Mouse (Mus musculus) bone marrow, adult 2 months (tissue): ENCODE measurements around the gene Odf3. TPM values are rescaled to one million over a fixed set of nuclear protein-coding genes. Genes with fewer than 3 reads are reported as not detected.
"Not testable (repeated sequence)": the region's sequence is repeated elsewhere in the genome, so short reads cannot be mapped to it uniquely, and the experiment has no call there.

Source experiments
- H3K27ac ChIP-seq: fragments of 200-500 bp; 2 replicates; pipeline ENCODE4 v1.5.1; 2012; ENCODE audit warnings: low read depth, mild to moderate bottlenecking, control low read depth, inconsistent platforms, low read length; ENCODE audit not compliant: control insufficient read depth, poor library complexity, insufficient read depth
- H3K4me1 ChIP-seq: fragments of 200-500 bp; 2 replicates; pipeline ENCODE4 v1.6.1; 2011; ENCODE audit warnings: low read length; ENCODE audit not compliant: control insufficient read depth, insufficient read depth
- H3K4me3 ChIP-seq: fragments of 200-500 bp; replicated peaks from 2 replicates; pipeline ENCODE3; 2011; ENCODE audit warnings: mild to moderate bottlenecking, low read depth, low read length, control low read depth; ENCODE audit not compliant: control insufficient read depth
- CTCF ChIP-seq: fragments of 200-500 bp; IDR thresholded peaks from 2 replicates; pipeline ENCODE4 v1.5.1; 2011; ENCODE audit warnings: low read length, control low read depth; ENCODE audit not compliant: control insufficient read depth, insufficient read depth
- POLR2A ChIP-seq: fragments of 200-500 bp; IDR thresholded peaks from 2 replicates; pipeline ENCODE4 v1.6.1; 2011; ENCODE audit warnings: low read depth, mild to moderate bottlenecking, control low read depth, low read length, borderline replicate concordance; ENCODE audit not compliant: control insufficient read depth
- WGBS: fragments of 180-500 bp; shearing (Covaris S2); methylation state at CpG from one replicate; pipeline ENCODE4 v1.1.7; 2018; 5-methylcytosine and 5-hydroxymethylcytosine counted together
- polyA plus RNA-seq: library from polyadenylated mRNA; stranded (reverse); fragments of >200 nt; gene quantifications from 2 replicates; pipeline ENCODE4 v1.2.4, GENCODE M21; 2011; ENCODE audit warnings: low replicate concordance; ENCODE audit not compliant: missing spikeins, insufficient read depth, insufficient read length

The Odf3 gene
- polyA plus RNA-seq, 1 experiment, result not detected

DNA sequence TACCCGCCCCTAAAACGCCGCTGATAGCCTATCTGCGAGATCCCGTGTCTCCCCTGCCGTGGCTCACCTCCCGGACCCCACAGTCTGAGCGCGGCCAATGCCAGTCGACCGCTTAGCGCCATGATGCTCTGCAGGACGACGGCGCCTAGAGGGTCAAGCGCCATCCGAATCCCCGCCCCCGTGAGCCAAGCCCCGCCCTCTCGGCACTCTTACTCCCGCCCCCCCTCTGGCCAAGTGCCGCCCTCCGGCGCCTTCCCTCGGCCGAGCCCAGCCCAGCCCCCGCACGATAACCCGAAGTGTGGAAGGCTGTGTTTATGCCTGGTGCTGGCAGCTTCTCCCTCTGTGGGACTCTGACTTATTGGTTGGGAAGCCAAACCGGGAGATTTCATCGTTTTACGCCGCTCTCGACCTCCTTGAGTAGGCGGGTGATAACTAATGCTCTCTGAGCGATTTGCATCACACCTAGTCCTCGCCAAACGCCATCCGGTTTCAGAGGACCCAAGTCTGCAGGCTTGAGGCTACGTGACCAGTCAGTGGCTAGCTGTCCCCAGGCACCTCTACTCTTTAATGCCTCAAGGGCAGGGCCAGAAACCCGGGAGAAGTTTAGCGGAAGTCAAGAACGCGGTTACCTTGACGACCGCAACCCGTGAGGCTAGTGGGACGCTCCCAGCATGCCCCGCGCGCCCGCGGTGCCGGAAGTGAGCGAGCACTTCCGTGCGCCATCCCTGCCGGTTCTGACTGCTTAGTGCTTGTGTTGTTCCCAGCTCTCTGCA, 34.3 kb downstream of the Odf3 start, which contains the start of the genes Psmd13 and Sirt3:
Psmd13 (plus strand) TSS at position 273 of the 773 bp plus-strand sequence.
Sirt3 (minus strand) TSS at position 614 of the 773 bp plus-strand sequence.
- Histone ChIP-seq H3K4me3 (peak within 1 kb of the TSS; percentile 99), H3K27ac (peak within 1 kb of the TSS; percentile 82), H3K4me1 (peaks cover 10% of the 10 kb centered on the region; the same call in 1 of the 2 replicates)
- TF ChIP-seq CTCF (no peak; the same call in 1 of the 2 replicates), POLR2A (peak; percentile 82; the same call in 1 of the 2 replicates)
- WGBS, result under 1% methylated on average over 59 of the region's 59 CpGs

DNA sequence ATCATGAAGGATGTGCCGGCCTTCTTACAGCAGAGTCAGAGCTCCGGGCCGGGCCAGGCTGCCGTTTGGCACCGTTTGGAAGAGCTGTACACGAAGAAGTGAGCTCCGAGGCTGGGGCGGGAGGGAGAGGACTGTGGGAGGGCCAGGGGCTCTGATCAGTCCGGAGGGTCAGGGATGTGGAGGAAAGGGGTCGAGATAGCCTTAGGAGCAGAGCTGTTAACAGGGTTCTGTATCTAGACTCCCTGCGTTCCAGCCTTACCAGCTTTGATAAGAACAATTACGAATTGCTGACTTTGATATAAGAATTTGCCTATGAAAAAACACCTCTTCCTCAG, 34.8 kb downstream of the Odf3 start:
- peak overlapping the region; percentile 54 for H3K27ac ChIP-seq
- WGBS, result 0% methylated on average over 12 of the region's 12 CpGs
- peaks cover 10% of the 10 kb centered on the region; the same call in 1 of the 2 replicates for H3K4me1 ChIP-seq
- H3K4me3 ChIP-seq, result peak overlapping the region; percentile 99
- TF ChIP-seq POLR2A (no peak), CTCF (no peak)

DNA sequence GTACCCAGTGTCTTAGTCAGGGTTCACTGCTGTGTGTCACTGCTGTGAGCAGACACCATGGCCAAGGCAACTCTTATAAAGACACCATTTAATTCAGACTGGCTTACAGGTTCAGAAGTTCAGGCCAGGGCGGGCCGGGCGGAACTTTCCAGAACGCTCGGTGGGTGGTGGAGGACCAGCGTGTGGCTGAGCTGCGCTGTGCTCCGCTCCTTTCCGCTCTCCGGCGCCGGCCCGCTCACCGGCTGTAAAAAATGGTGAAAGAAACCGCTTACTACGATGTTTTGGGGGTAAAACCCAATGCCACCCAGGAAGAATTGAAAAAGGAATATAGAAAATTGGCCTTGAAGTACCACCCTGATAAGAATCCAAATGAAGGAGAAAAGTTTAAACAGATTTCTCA, 43.0 kb downstream of the Odf3 start:
- H3K4me3 ChIP-seq, H3K27ac ChIP-seq, H3K4me1 ChIP-seq: not testable (repeated sequence)
- WGBS, result 96% methylated on average over 16 of the region's 16 CpGs

DNA sequence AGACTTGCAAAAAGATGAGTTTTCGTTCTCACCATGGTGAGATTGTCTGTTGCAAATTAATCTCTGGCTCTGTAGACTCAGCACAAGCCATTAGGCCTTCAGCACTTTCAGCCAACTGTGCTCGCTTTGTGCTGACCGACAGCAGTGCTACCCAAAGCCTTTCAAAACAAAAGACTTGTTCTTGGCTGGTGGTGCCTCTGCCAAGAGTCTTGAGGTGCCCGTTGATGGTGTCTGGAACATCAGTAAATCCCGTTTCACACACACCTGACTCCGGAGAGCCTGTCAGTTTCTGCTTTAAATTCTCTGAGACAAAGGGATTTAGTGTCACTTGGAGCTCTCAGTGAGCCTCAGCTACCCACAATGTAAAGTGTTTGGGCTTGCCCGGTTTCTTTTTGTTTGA, 46.4 kb downstream of the Odf3 start:
- no peaks in the 10 kb centered on the region for H3K4me1 ChIP-seq
- 92% methylated on average over 7 of the region's 7 CpGs for whole genome bisulfite sequencing
- no peak overlapping the region for H3K4me3 ChIP-seq
- no peak overlapping the region for H3K27ac ChIP-seq
- no peak for TF ChIP-seq CTCF
- no peak for TF ChIP-seq POLR2A

DNA sequence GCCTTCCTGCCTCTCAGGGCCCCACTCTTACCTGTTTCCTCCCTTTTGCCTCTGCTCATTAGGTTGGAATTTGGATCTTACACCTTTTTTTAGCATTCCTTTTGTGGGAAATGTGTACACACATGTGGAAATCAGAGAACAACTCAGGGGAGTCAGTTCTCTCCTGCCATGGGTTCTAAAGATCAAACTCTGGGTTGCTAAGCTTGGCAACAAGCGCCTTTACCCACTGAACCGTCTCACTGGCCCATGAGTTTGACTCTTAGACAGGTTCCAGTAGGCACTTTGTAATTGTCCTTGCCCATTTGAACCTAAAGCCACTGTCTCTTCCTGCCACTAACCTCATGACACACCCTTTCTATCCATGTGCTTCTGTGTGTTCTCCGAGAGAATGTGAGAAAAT, 47.0 kb downstream of the Odf3 start:
- WGBS, result 86% methylated on average over 3 of the region's 3 CpGs
- no peak overlapping the region for H3K27ac ChIP-seq
- H3K4me1 ChIP-seq, result no peaks in the 10 kb centered on the region
- H3K4me3 ChIP-seq, result no peak overlapping the region
- TF ChIP-seq POLR2A, result no peak
- no peak for TF ChIP-seq CTCF

DNA sequence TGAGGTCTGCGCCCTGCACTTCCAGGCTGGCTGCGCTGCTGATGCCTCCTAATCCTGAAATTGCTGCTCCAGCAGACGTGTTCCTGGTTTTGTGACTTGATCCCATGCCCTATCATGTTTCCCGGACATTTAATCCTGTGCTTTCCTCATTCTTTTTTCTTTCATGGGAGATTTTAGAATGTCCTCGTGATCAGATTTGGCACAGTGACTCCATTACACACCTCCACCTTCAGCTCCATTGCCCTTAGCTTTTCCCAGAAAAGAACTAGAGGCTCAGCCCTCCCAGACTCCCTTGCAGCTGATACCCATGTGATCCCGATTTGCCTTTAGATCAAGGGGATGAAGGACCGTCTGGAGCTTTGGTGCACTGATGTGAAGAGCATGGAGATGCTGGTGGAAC, 50.3 kb downstream of the Odf3 start:
- no peaks in the 10 kb centered on the region for H3K4me1 ChIP-seq
- 85% methylated on average over 7 of the region's 7 CpGs for WGBS
- no peak for TF ChIP-seq POLR2A
- no peak for TF ChIP-seq CTCF

DNA sequence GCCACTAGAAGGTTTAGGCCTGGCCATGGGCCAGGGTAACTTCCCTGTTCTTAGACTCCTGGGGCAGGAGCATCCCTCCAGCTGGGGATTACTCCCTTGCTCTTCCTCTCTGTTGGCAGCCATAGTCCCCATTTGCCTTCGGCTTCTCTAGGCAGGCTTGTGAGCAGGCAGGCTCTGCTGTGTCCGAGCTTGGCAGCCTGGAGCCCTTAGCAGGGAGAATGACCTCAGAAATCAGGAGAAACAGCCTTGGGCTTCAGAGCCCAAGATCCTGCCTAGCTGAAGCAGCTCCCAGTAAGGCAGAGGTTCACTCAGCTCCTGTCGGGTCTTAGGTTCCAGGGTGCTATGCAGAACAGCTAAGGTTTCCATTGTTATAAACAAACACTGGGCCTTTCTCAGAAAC, 51.5 kb downstream of the Odf3 start:
- 86% methylated on average over 3 of the region's 3 CpGs for WGBS
- no peaks in the 10 kb centered on the region for H3K4me1 ChIP-seq

More for the DNA sequence above, 50.3 kb downstream of the Odf3 start:
- Histone ChIP-seq H3K4me3 (no peak overlapping the region), H3K27ac (no peak overlapping the region)

DNA sequence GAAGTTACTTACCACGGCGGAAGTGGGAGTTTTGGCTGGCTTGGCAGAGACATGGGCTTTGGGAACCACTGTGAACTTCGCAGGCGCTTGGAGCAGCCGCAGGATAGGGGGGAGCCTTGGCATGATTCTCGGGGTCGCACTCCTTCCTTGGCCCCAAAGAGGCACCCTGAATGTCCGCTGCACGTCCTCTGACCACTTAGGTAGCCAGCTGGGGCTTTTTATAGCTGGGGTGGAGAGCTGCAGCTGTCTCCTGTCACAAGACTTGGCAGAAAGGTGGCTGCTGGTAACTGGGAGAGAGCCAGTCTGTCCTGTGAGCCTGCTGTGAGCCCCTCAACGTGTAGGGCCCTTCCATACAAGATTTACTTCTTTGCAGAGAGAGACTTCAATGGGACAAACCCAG, 52.6 kb downstream of the Odf3 start, which contains the start of gene Cox8b:
Cox8b (minus strand) TSS at position 227 of the 400 bp plus-strand sequence.
- TF ChIP-seq CTCF, result no peak
- no peak for TF ChIP-seq POLR2A
- no peaks in the 10 kb centered on the region for H3K4me1 ChIP-seq
- no peak within 1 kb of the TSS for H3K4me3 ChIP-seq
- H3K27ac ChIP-seq, result no peak within 1 kb of the TSS
- WGBS, result 81% methylated on average over 10 of the region's 10 CpGs

More for the DNA sequence above, 51.5 kb downstream of the Odf3 start:
- H3K27ac ChIP-seq, result no peak overlapping the region
- no peak overlapping the region for H3K4me3 ChIP-seq
- TF ChIP-seq POLR2A (no peak), CTCF (no peak)

Other genes with a start within 250 kb of the Odf3 start
- 0.25 TPM in 1 of 2 replicates, not detected in the other for gene Olfr46, start 246.5 kb upstream of the Odf3 start, polyA plus RNA-seq
- gene Olfr61, start 218.8 kb upstream of the Odf3 start, polyA plus RNA-seq, result not detected in 2 replicates
- not detected in 2 replicates for gene Olfr53, start 201.4 kb upstream of the Odf3 start, polyA plus RNA-seq
- gene Olfr539, start 187.9 kb upstream of the Odf3 start, polyA plus RNA-seq, result not detected in 2 replicates
- gene Olfr45, start 165.9 kb upstream of the Odf3 start, polyA plus RNA-seq, result 0.32 TPM in 1 of 2 replicates, not detected in the other
- gene Olfr541, start 150.5 kb upstream of the Odf3 start, polyA plus RNA-seq, result not detected in 2 replicates
- 3.9 and 21.1 TPM in 2 replicates for gene Cyp2e1, start 84.1 kb upstream of the Odf3 start, polyA plus RNA-seq
- not detected in 2 replicates for gene Syce1, start 60.0 kb upstream of the Odf3 start, polyA plus RNA-seq
- 0.25 and 0.40 TPM in 2 replicates for gene Zfp941, start 25.6 kb upstream of the Odf3 start, polyA plus RNA-seq
- gene Urah, start 12.8 kb upstream of the Odf3 start, polyA plus RNA-seq, result 3.3 TPM in 1 of 2 replicates, not detected in the other
- gene Scgb1c1, start 2.3 kb upstream of the Odf3 start, polyA plus RNA-seq, result not detected in 2 replicates
- gene Gm45785, start 8.5 kb downstream of the Odf3 start, polyA plus RNA-seq, result not detected in 2 replicates
- gene Ric8a, start 9.2 kb downstream of the Odf3 start, polyA plus RNA-seq, result 26.4 and 53.0 TPM in 2 replicates
- gene Bet1l, start 9.8 kb downstream of the Odf3 start, polyA plus RNA-seq, result 11.7 and 18.1 TPM in 2 replicates
- 239 and 252 TPM in 2 replicates for gene Psmd13, start 34.2 kb downstream of the Odf3 start, polyA plus RNA-seq
- 13.1 and 27.0 TPM in 2 replicates for gene Sirt3, start 34.5 kb downstream of the Odf3 start, polyA plus RNA-seq
- gene Cox8b, start 52.6 kb downstream of the Odf3 start, polyA plus RNA-seq, result not detected in 2 replicates
- gene Nlrp6, start 73.1 kb downstream of the Odf3 start, polyA plus RNA-seq, result 1.9 and 3.1 TPM in 2 replicates
- gene Pgghg, start 93.6 kb downstream of the Odf3 start, polyA plus RNA-seq, result 6.9 and 13.3 TPM in 2 replicates
- 1.7 TPM in 1 of 2 replicates, not detected in the other for gene Ifitm5, start 102.5 kb downstream of the Odf3 start, polyA plus RNA-seq
- gene Gm45717, start 108.1 kb downstream of the Odf3 start, polyA plus RNA-seq, result not detected in 2 replicates
- gene Ifitm2, start 108.2 kb downstream of the Odf3 start, polyA plus RNA-seq, result 71.7 and 147 TPM in 2 replicates
- 32.8 and 82.9 TPM in 2 replicates for gene Ifitm1, start 119.4 kb downstream of the Odf3 start, polyA plus RNA-seq
- gene Ifitm3, start 163.0 kb downstream of the Odf3 start, polyA plus RNA-seq, result 166 and 209 TPM in 2 replicates
- gene Ifitm6, start 170.1 kb downstream of the Odf3 start, polyA plus RNA-seq, result 195 and 524 TPM in 2 replicates
- not detected in 2 replicates for gene Gm17387, start 181.3 kb downstream of the Odf3 start, polyA plus RNA-seq
- gene B4galnt4, start 213.3 kb downstream of the Odf3 start, polyA plus RNA-seq, result 0.36 and 2.1 TPM in 2 replicates
- gene Pkp3, start 230.4 kb downstream of the Odf3 start, polyA plus RNA-seq, result 5.4 and 15.9 TPM in 2 replicates